ENCODE assay signal across 15 mouse cellular contexts in genomic region chr11:3243771-3244170, GRCm38 (mm10). TPM values are rescaled to one million over a fixed set of nuclear protein-coding genes. Genes with fewer than 3 reads are reported as not detected.
DNase-seq lines count a peak whose midpoint lies in the region; ATAC-seq lines count a peak whose summit lies in the region.
"Had no signal": no experiment of that assay in that cellular context is flagged by ENCODE, and none has a peak within 500 bp of the region (broad histone marks: within the 10 kb centered on the region; RNA-seq: fewer than 3 reads in every experiment).

No protein-coding gene starts in this region.

- 0 out of 2 replicates have a peak, but pooled peaks have one; percentile 10 for ATAC-seq in frontal cortex, adult (ENCODE audit: low TSS enrichment)
- ATAC-seq: forebrain, postnatal 0 days; midbrain, embryonic 16.5 days had no signal

- DNase-seq in frontal cortex, adult 2 months (ENCODE audit: extremely low spot score in 1 of 2, low spot score in 1 of 2) = no peak
- DNase-seq in left cerebral cortex, postnatal 4 days = peak; percentile 47
- DNase-seq in left cerebral cortex, adult 9 months (ENCODE audit: low spot score in 2 of 2) = no peak
- peak; percentile 32 for DNase-seq in brain, adult 2 months (ENCODE audit: low read depth, low spot score)
- DNase-seq in cerebellum, postnatal 25 days = peak; percentile 38 to 53
- no peak for DNase-seq in thymus, postnatal 4 days
- DNase-seq in embryo, embryonic 10.5 days (ENCODE audit: low spot score) = no peak
- DNase-seq: adrenal gland, postnatal 36 days; forebrain, postnatal 0 days; heart, adult 18-20 months; heart, postnatal 36 days; lung, adult 18-20 months; thymus, postnatal 14 days had no signal

- intact Hi-C loops in left cerebral cortex, postnatal 4 days (cut with DNase I) = no loop called here

RNA-seq across cellular contexts. Expression of gene Drg1, which starts 22.4 kb away (rescaled TPM):
- 76.0 and 86.1 TPM in 2 replicates for polyA plus RNA-seq in frontal cortex, adult 2 months (2012; rRNA removed)
- 10 to 100 TPM; 86.1 to 96.8 TPM for total RNA-seq in left cerebral cortex, postnatal 4 days (2021)

RNA-seq across cellular contexts. Expression of gene Eif4enif1, which starts 41.6 kb away (rescaled TPM):
- polyA plus RNA-seq in frontal cortex, adult 2 months (2012; rRNA removed) = 55.0 and 55.6 TPM in 2 replicates
- 10 to 100 TPM; 73.6 to 76.8 TPM for total RNA-seq in left cerebral cortex, postnatal 4 days (2021)

RNA-seq across cellular contexts. Expression of gene Patz1, which starts 44.9 kb away (rescaled TPM):
- 33.0 and 33.9 TPM in 2 replicates for polyA plus RNA-seq in frontal cortex, adult 2 months (2012; rRNA removed)
- 10 to 100 TPM; 62.5 to 62.9 TPM for total RNA-seq in left cerebral cortex, postnatal 4 days (2021)

RNA-seq across cellular contexts. Expression of gene Sfi1, which starts 50.5 kb away (rescaled TPM):
- 32.7 and 36.6 TPM in 2 replicates for polyA plus RNA-seq in frontal cortex, adult 2 months (2012; rRNA removed)
- 100 to 1,000 TPM in 1 of 2 experiments, 10 to 100 TPM in 1; 76.6 to 108 TPM for total RNA-seq in left cerebral cortex, postnatal 4 days (2021)

Comparison
In these comparisons a context has a peak if more than half of its experiments do, and no peak if none do; other contexts are left out.
1. DNase-seq: peak in left cerebral cortex, postnatal 4 days (single experiment), brain, adult 2 months (single experiment) and cerebellum, postnatal 25 days (2 of 2); none in frontal cortex, adult 2 months (0 of 2), left cerebral cortex, adult 9 months (0 of 2), thymus, postnatal 4 days (single experiment) and embryo, embryonic 10.5 days (single experiment).